Mouse (Mus musculus) B cell, adult 67 days (primary cell): ENCODE data around the gene Vcpkmt. TPM values are rescaled to one million over a fixed set of nuclear protein-coding genes. Genes with fewer than 3 reads are reported as not detected.

Experiments used
- total RNA-seq, 2 experiments: library from RNA; stranded (reverse); gene quantifications; 4 replicates each; pipeline ENCODE4 v1.2.4; 2023

Vcpkmt gene
- 10 to 100 TPM; 14.3 to 15.8 TPM for total RNA-seq

DNA sequence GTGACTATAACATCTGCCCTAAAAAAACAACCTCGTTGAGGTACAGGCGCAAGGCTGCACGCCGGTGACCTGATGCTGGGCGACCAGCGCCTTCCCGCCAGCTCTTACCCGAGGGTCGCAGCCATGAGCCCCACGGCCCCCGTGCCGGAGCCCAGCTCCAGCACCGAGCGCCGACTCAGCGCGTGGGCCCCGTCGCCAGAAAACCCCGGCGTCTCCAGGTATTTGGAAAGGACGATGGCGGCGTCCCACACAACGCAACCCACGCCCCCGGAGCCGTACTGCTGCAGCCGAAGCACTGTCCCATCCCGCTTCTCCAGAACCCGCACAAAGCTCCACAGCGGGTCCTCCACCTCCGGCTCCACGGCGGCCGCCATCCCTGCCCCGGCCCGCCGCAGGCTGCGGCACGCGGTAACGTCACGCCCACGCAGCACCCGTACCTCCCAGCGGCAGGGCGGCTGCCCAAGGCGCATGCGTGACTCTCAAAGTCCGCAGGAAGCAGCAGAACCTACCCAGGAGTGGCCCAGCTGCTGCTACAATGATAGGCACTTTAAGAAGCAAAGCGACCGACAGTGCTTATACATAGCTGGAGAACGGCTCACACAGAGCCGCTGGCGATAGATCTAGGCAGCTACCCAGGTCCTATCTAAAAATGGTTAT, at the start of gene Vcpkmt:
Gene Vcpkmt, minus strand, starts transcription at position 416 of the 657 bp plus-strand sequence.

Other genes starting within 250 kb of the Vcpkmt start
- gene Nemf, start 225.9 kb downstream of the Vcpkmt start, total RNA-seq, result 100 to 1,000 TPM; 119 to 138 TPM
- 100 to 1,000 TPM; 309 to 322 TPM for gene Arf6, start 210.9 kb downstream of the Vcpkmt start, total RNA-seq
- gene Gm9887, start 210.6 kb downstream of the Vcpkmt start, total RNA-seq, result 10 to 100 TPM in 1 of 2 experiments, 1 to 10 TPM in 1; 7.1 to 10.3 TPM
- 10 to 100 TPM; 30.3 to 31.7 TPM for gene Sos2, start 98.8 kb upstream of the Vcpkmt start, total RNA-seq
- 10 to 100 TPM in 1 of 2 experiments, 1 to 10 TPM in 1; 9.8 to 10.6 TPM for gene L2hgdh, start 141.8 kb upstream of the Vcpkmt start, total RNA-seq
- 10 to 100 TPM in 1 of 2 experiments, 1 to 10 TPM in 1; 9.8 to 12.5 TPM for gene Atp5s, start 141.9 kb upstream of the Vcpkmt start, total RNA-seq
- 10 to 100 TPM; 14.1 to 15.1 TPM for gene Cdkl1, start 208.2 kb upstream of the Vcpkmt start, total RNA-seq